In genomic region chr6:116674283-116674886, GRCm38 (mm10) we compare ENCODE assay signal across 9 mouse cellular contexts. TPM values are rescaled to one million over a fixed set of nuclear protein-coding genes. Genes with fewer than 3 reads are reported as not detected.
A peak's percentile ranks its signal among the peaks of the same experiment; 100 is the strongest.
DNase-seq lines count a peak whose midpoint lies in the region; ATAC-seq and TF ChIP-seq lines count a peak whose summit lies in the region.
"Had no signal": no experiment of that assay in that cellular context is flagged by ENCODE, and none has a peak within 500 bp of the region (broad histone marks: within the 10 kb centered on the region; RNA-seq: fewer than 3 reads in every experiment).

No protein-coding gene starts in this region.

- peak overlapping the region; percentile 67 for H3K9ac ChIP-seq in heart, embryonic 12.5 days
- no peak overlapping the region for H3K9ac ChIP-seq in ES-E14 (ENCODE audit: insufficient read depth, low read depth, low read length, poor library complexity, severe bottlenecking)

- H3K4me1 ChIP-seq in heart, embryonic 12.5 days (replicated peaks) = peaks cover 55% of the 10 kb centered on the region
- peaks cover 0 to 14% of the 10 kb centered on the region in 2 experiments; a peak in 2 of 4 replicates for H3K4me1 ChIP-seq in ES-E14 (ENCODE audit: control insufficient read depth in 2 of 2, insufficient read depth in 2 of 2, low read length in 2 of 2, poor library complexity in 1 of 2)
- peaks cover 77% of the 10 kb centered on the region for H3K4me1 ChIP-seq in hindbrain, embryonic 10.5 days (replicated peaks)

- ATAC-seq in heart, embryonic 12.5 days (ENCODE audit: insufficient number of reproducible peaks, low FRiP score) = no peak
- ATAC-seq in megakaryocyte-erythroid progenitor cell, adult 5-6 weeks (replicated peaks; ENCODE audit: low FRiP score, low TSS enrichment, poor library complexity, severe bottlenecking) = peak; percentile 23

- no peaks in the 10 kb centered on the region for H3K9me3 ChIP-seq in heart, embryonic 12.5 days (replicated peaks)
- H3K9me3 ChIP-seq in ES-E14 (ENCODE audit: control insufficient read depth, insufficient read depth, low read depth, low read length) = no peaks in the 10 kb centered on the region
- no peaks in the 10 kb centered on the region for H3K9me3 ChIP-seq in hindbrain, embryonic 10.5 days

- peak overlapping the region; percentile 57 for H3K4me3 ChIP-seq in heart, embryonic 12.5 days
- peak overlapping the region; percentile 76 for H3K4me3 ChIP-seq in ES-E14 (ENCODE audit: insufficient read depth in 1 of 2, low read depth in 1 of 2, low read length in 2 of 2, poor library complexity in 1 of 2, severe bottlenecking in 1 of 2)
- H3K4me3 ChIP-seq in hindbrain, embryonic 10.5 days = peak overlapping the region; percentile 69

- H3K4me2 ChIP-seq in heart, embryonic 12.5 days = peak overlapping the region; percentile 91

- in situ Hi-C loops in ES-E14 (cut with MboI; ENCODE audit: low sequenced_read_pairs in 2 of 2, unreplicated experiment in 2 of 2) = no loop called here

- 0 out of 2 replicates have a peak, but pooled peaks cover 21% of the 10 kb centered on the region for H3K27me3 ChIP-seq in heart, embryonic 12.5 days (replicated peaks)
- H3K27me3 ChIP-seq in hindbrain, embryonic 10.5 days (ENCODE audit: insufficient read depth, poor library complexity, severe bottlenecking) = peaks cover 34% of the 10 kb centered on the region

- no peaks in the 10 kb centered on the region for H3K36me3 ChIP-seq in heart, embryonic 12.5 days
- no peaks in the 10 kb centered on the region for H3K36me3 ChIP-seq in ES-E14 (ENCODE audit: control insufficient read depth, insufficient read depth, low read length, poor library complexity, severe bottlenecking)
- no peaks in the 10 kb centered on the region for H3K36me3 ChIP-seq in hindbrain, embryonic 10.5 days
- H3K36me3 ChIP-seq: G1E had no signal

- no peak for DNase-seq in heart, adult 8-10 months (ENCODE audit: low spot score)
- no peak for DNase-seq in ES-E14 (ENCODE audit: low read depth, low spot score)
- no peak for DNase-seq in hindbrain, embryonic 10.5 days (ENCODE audit: low spot score)
- DNase-seq in urinary bladder, postnatal 4 days (ENCODE audit: low spot score in 2 of 2) = no peak
- DNase-seq in layer of hippocampus, adult 9-10 months (ENCODE audit: low spot score) = no peak
- DNase-seq in left cerebral cortex, adult 8-10 months (ENCODE audit: low spot score in 2 of 2) = no peak

- peak overlapping the region; percentile 56; the same call in 1 of the 2 replicates for H3K27ac ChIP-seq in heart, embryonic 12.5 days (ENCODE audit: poor library complexity, severe bottlenecking)
- H3K27ac ChIP-seq in ES-E14 (ENCODE audit: insufficient read depth, low read depth, low read length, poor library complexity, severe bottlenecking) = no peak overlapping the region
- peak overlapping the region; percentile 89 for H3K27ac ChIP-seq in hindbrain, embryonic 10.5 days

- WGBS in heart, embryonic 12.5 days = 26% methylated on average over 16 of the region's 16 CpGs
- WGBS in hindbrain, embryonic 10.5 days = 25% methylated on average over 16 of the region's 16 CpGs

TF ChIP-seq in ES-E14, 5 proteins besides CTCF, POLR2A, EP300 and RAD21:
- no peak for TF ChIP-seq ZC3H11A (IDR thresholded peaks at IDR 0.05; ENCODE audit: borderline replicate concordance, low read depth, low read length)
- TF ChIP-seq ZNF384 (IDR thresholded peaks at IDR 0.05; ENCODE audit: low read depth, low read length) = no peak
- no peak for TF ChIP-seq CHD2 (IDR thresholded peaks at IDR 0.05; ENCODE audit: low read depth, low read length)

RNA-seq across cellular contexts. Expression of gene Rassf4, which starts 0.6 kb away (rescaled TPM):
- polyA plus RNA-seq in heart, embryonic 12.5 days (2016; fragmentation: Nextera tagmentation; extraction: Ambion mirVana) = 5.6 and 6.5 TPM in 2 replicates
- total RNA-seq in heart, adult 8-10 months (2022) = 1 to 10 TPM; 3.7 to 7.0 (median 5.1) TPM
- 0.74 and 2.8 TPM in 2 replicates for total RNA-seq in ES-E14 (2012; rRNA removed)
- 60.9 and 61.9 TPM in 2 replicates for polyA plus RNA-seq in hindbrain, embryonic 10.5 days (2016; fragmentation: Nextera tagmentation; extraction: Ambion mirVana)
- total RNA-seq in megakaryocyte-erythroid progenitor cell, adult 5-6 weeks (2014; fragmentation: Nextera tagmentation) = 2.0 and 2.4 TPM in 2 replicates
- 3.3 and 5.4 TPM in 2 replicates for total RNA-seq in megakaryocyte-erythroid progenitor cell, adult 5-6 weeks (2017)
- total RNA-seq in left cerebral cortex, adult 8-10 months (2022) = 1 to 10 TPM; 6.2 to 8.6 (median 7.4) TPM
- polyA plus RNA-seq: G1E had no signal

RNA-seq across cellular contexts. Expression of gene Depp1, which starts 24.0 kb away (rescaled TPM):
- 4.0 and 4.9 TPM in 2 replicates for polyA plus RNA-seq in heart, embryonic 12.5 days (2016; fragmentation: Nextera tagmentation; extraction: Ambion mirVana)
- 10 to 100 TPM; 32.2 to 58.5 (median 41.2) TPM for total RNA-seq in heart, adult 8-10 months (2022)
- total RNA-seq in ES-E14 (2012; rRNA removed) = 0.18 TPM in 1 of 2 replicates, not detected in the other
- polyA plus RNA-seq in hindbrain, embryonic 10.5 days (2016; fragmentation: Nextera tagmentation; extraction: Ambion mirVana) = 14.7 and 16.1 TPM in 2 replicates
- not detected in 2 replicates for total RNA-seq in megakaryocyte-erythroid progenitor cell, adult 5-6 weeks (2014; fragmentation: Nextera tagmentation)
- total RNA-seq in megakaryocyte-erythroid progenitor cell, adult 5-6 weeks (2017) = not detected in 2 replicates
- 1 to 10 TPM; 1.7 to 3.3 (median 2.4) TPM for total RNA-seq in left cerebral cortex, adult 8-10 months (2022)
- total RNA-seq: G1E had no signal
- polyA plus RNA-seq: G1E had no signal

RNA-seq across cellular contexts. Expression of gene Tmem72, which starts 42.3 kb away (rescaled TPM):
- 0.06 and 0.08 TPM in 2 replicates for polyA plus RNA-seq in heart, embryonic 12.5 days (2016; fragmentation: Nextera tagmentation; extraction: Ambion mirVana)
- under 1 TPM in 3 of 4 experiments, not detected in 1; 0.03 TPM for total RNA-seq in heart, adult 8-10 months (2022)
- 0.62 and 0.85 TPM in 2 replicates for total RNA-seq in ES-E14 (2012; rRNA removed)
- 0.06 and 0.08 TPM in 2 replicates for polyA plus RNA-seq in hindbrain, embryonic 10.5 days (2016; fragmentation: Nextera tagmentation; extraction: Ambion mirVana)
- total RNA-seq in megakaryocyte-erythroid progenitor cell, adult 5-6 weeks (2014; fragmentation: Nextera tagmentation) = 0.11 and 0.27 TPM in 2 replicates
- total RNA-seq in megakaryocyte-erythroid progenitor cell, adult 5-6 weeks (2017) = under 0.01 and 0.09 TPM in 2 replicates
- total RNA-seq in left cerebral cortex, adult 8-10 months (2022) = 1 to 10 TPM in 2 of 4 experiments, under 1 TPM in 2; 0.28 to 4.4 (median 1.0) TPM
- polyA plus RNA-seq: G1E had no signal

RNA-seq across cellular contexts. Expression of gene Zfp422, which starts 45.6 kb away (rescaled TPM):
- polyA plus RNA-seq in heart, embryonic 12.5 days (2016; fragmentation: Nextera tagmentation; extraction: Ambion mirVana) = 95.4 and 97.7 TPM in 2 replicates
- 10 to 100 TPM; 13.6 to 15.5 (median 14.8) TPM for total RNA-seq in heart, adult 8-10 months (2022)
- 5.1 and 7.0 TPM in 2 replicates for total RNA-seq in ES-E14 (2012; rRNA removed)
- 255 and 278 TPM in 2 replicates for polyA plus RNA-seq in hindbrain, embryonic 10.5 days (2016; fragmentation: Nextera tagmentation; extraction: Ambion mirVana)
- 32.6 and 36.2 TPM in 2 replicates for total RNA-seq in megakaryocyte-erythroid progenitor cell, adult 5-6 weeks (2014; fragmentation: Nextera tagmentation)
- 21.2 and 40.2 TPM in 2 replicates for total RNA-seq in megakaryocyte-erythroid progenitor cell, adult 5-6 weeks (2017)
- 10 to 100 TPM; 19.5 to 32.6 (median 23.2) TPM for total RNA-seq in left cerebral cortex, adult 8-10 months (2022)
- polyA plus RNA-seq: G1E had no signal

Comparison
In these comparisons a context has a peak if more than half of its experiments do, and no peak if none do; other contexts are left out.
1. RNA of gene Depp1, which starts 24.0 kb away (total RNA-seq): 32.2 to 58.5 TPM in heart, adult 8-10 months; 1.7 to 3.3 TPM in left cerebral cortex, adult 8-10 months, 0.18 TPM in ES-E14 and not detected in megakaryocyte-erythroid progenitor cell, adult 5-6 weeks; every median in the first group is over 4 times any median in the second.
2. Peak in every context shown above with its lines, with median percentiles within 50 percentile points of each other: H3K4me3 ChIP-seq.